Mouse (Mus musculus): ENCODE data around the gene Sh3yl1.
A peak's percentile ranks its signal among the peaks of the same experiment; 100 is the strongest.

The Sh3yl1 gene

GRCm38 (mm10) chr12:30911261-30912047 lies at the start of gene Sh3yl1, which contains the start of gene Acp1:
Gene Sh3yl1, plus strand, starts transcription at chr12:30911668.
Gene Acp1, minus strand, starts transcription at chr12:30911589.
- peak; percentile 91 for DNase-seq (ENCODE audit: low spot score)

GRCm38 (mm10) chr12:30864347-30864746 lies 47.1 kb upstream of the Sh3yl1 start:
- no peak for DNase-seq (ENCODE audit: low spot score)

- DNase-seq (ENCODE audit: low spot score): no peak
These were observed 45.7 kb upstream of the Sh3yl1 start for GRCm38 (mm10) chr12:30865781-30866180.

GRCm38 (mm10) chr12:30879447-30879846 lies 32.0 kb upstream of the Sh3yl1 start:
- no peak for DNase-seq (ENCODE audit: low spot score)

DNA sequence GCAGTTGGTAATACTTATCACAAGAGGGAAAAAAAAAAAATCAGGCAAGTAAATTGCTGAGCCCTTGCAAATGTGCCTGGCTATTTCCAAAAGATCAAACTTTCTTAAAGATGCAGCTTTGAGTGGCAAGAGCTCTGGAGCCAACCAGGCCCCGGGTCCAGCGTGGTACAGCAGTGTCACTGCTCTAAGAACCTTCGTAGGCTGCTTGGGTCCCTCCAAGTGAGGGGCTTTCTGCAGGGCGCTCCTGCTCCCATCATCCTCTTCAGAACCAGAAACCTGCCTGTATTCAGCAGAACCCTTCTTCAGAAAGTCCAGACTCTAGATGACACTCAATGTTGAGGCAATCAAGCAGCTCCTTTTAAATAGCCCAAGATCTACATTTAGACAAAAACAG lies 27.9 kb upstream of the Sh3yl1 start:
- DNase-seq (ENCODE audit: low spot score): no peak

DNA sequence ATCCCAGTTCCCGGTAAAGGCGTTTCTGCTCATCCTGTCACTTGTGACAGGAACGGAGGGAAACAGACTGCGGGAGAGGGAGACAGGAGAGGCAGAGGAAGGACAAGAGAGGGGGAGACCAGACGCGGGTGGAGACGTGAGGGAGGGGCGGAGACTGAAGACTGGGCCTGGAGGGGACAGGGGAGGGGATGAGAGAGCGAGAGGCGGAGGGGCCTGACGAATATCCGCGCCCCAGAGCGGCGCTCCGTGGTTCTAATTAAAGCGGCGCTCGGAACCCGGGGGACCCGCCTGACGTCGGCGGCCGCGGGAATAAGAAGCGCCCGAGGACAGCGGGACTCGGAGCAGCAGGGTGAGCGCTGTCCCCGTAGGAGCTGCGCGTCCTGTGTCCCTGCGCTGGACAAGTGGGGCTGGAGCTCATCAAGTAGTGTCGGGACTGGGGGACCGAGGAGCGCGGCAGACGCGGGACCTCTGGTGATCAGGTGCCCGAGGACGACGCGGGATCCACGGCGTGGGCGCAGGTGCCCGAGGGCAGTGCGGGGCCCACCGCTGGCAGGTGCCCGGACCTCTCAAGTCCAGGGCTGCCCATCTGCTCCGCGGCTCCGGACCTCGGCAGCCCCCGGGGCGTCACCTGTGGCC lies 27.4 kb upstream of the Sh3yl1 start, which contains the start of gene Alkal2:
Gene Alkal2, plus strand, starts transcription at position 337 of the 636 bp plus-strand sequence.
- DNase-seq (ENCODE audit: low spot score): no peak

DNA sequence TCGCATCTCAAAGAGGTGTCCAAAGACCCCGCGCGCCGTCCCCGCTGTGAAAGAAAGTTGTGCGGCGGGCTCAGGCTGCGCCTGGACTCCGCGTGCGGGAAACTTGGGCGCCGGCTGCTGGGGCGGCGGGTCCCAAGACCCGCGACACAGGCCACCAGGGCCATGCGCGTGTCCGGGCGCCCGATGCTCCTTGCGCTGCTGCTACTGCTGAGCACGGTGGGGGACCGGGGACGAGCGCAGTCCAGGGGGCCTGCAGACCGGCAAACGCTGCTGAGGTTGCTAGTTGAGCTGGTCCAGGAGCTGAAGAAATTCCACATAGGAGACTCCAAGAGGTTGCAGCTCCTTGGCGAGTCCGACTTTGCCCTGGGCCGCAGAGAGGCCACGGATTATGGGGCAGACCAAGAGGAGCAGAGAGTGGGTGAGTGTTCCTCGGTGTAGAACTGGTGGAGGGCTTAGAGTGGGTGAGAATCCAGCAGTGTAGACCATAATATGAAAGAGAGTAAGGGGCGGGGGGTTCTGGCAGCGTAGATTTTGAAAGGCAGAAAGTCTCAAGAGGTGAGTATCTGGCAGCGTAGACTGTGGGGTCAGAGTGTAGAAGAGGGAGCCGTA lies 26.7 kb upstream of the Sh3yl1 start:
- no peak for DNase-seq (ENCODE audit: low spot score)

DNA sequence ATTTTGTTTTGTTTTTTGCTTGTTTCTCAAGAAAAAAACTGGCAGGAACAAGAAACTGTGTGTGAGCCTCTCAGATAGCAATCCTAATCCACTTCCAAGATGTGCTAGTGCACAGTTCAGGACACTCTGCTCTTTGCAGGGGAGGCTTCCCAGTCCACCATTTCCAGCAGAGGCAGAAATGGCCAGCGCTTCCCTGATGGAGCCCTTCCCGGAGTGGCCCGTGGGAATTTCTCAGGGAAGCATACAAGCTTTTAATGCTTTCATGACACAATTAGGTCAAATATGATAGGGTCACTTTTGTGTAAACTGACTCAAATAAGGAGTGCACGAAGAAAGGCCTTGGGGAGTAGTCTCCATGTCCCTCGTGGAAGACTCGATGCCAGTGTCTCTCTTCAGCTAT lies 25.6 kb upstream of the Sh3yl1 start:
- no peak for DNase-seq (ENCODE audit: low spot score)

- DNase-seq (ENCODE audit: low spot score): no peak
These were observed 23.5 kb upstream of the Sh3yl1 start for GRCm38 (mm10) chr12:30888003-30888402.

DNA sequence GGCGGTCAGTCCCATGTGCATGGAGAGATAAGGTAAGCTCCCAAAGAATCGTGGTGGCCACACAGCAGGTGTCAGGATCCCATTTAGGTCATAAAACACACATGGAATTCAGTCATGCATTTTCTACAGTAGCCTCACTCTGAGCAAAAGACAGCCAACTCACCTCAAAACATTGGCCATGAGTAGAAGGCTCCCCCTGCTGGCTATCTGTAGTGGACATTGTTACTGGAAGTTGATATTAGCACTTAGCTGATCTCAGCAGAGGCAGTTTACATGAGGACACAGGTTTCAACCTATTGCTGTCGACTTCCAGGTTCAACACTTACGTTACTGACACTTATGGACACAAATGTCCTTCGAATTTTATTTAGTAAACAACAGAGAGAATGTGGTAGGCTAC lies 21.4 kb upstream of the Sh3yl1 start:
- DNase-seq (ENCODE audit: low spot score): no peak

- DNase-seq (ENCODE audit: low spot score): no peak
These were observed 20.0 kb upstream of the Sh3yl1 start for GRCm38 (mm10) chr12:30891438-30891837.

GRCm38 (mm10) chr12:30897039-30897438 lies 14.4 kb upstream of the Sh3yl1 start:
- DNase-seq (ENCODE audit: low spot score): no peak

- peak; percentile 85 for DNase-seq (ENCODE audit: low spot score)
These were observed 2.8 kb upstream of the Sh3yl1 start for GRCm38 (mm10) chr12:30908658-30909057.

GRCm38 (mm10) chr12:30909881-30910280 lies 1.6 kb upstream of the Sh3yl1 start:
- DNase-seq (ENCODE audit: low spot score): peak; percentile 82

DNA sequence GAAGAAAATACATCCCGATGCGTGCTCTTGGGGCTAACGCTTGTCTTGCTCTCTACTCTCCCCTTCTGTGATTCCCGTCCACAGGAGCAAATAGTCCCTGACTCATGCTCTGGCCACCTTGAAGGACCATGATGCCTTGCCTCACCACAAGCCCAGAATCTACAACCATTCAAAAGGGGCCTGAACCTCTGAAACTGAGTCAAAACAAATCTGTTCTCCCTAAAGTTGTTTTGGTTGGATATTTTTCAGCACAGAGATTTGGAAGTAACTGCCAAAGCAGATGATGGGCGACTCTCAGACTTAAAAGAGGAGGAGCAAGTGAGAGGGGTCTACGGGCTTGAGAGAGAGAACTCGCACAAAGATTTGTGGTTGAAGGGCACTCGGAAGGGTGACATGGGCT lies 608 bp upstream of the Sh3yl1 start:
- no peak for DNase-seq (ENCODE audit: low spot score)

GRCm38 (mm10) chr12:30912048-30912381 lies 547 bp downstream of the Sh3yl1 start:
- no peak for DNase-seq (ENCODE audit: low spot score)

- DNase-seq (ENCODE audit: low spot score): no peak
These were observed 1.4 kb downstream of the Sh3yl1 start for GRCm38 (mm10) chr12:30912840-30913239.

GRCm38 (mm10) chr12:30922401-30922800 lies 10.9 kb downstream of the Sh3yl1 start:
- DNase-seq (ENCODE audit: low spot score): no peak

DNA sequence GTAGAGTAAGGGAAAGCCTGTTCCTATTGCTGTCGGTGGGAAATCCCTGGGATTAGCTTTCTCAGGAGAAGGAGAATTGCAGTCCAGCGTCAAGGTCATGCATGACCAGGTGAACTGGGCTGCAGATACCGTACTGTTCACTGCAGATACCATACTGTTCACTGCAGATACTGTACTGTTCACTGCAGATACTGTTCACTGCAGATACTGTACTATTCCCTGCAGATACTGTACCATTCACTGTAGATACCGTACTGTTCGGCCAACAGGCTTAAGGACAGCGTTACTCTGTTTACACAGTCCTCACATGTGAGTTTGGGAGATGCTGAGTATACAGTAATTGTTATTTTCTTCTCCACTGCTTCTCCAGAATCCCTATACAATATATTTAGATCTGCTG lies 16.7 kb downstream of the Sh3yl1 start:
- DNase-seq (ENCODE audit: low spot score): no peak

DNA sequence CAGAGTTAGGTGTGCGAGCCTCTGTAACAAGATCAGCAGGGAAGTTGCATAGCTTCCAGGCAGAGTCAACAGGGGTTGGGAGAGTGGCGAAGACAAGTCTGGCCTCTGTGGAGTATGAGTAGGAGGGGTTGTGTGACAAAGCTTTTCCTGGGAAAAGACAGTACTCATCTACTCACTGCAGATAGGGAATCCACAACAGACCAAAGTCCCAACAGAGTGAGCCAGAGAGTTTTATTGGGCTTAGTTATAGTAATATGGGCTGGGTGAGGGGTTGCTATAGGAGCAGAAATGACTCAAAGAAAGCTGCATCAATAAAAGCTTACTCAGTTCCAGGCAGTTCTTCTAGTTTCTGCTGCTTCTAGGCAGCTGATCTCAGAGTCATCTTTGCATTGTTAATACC lies 21.8 kb downstream of the Sh3yl1 start:
- DNase-seq (ENCODE audit: low spot score): no peak

GRCm38 (mm10) chr12:30936899-30937298 lies 25.4 kb downstream of the Sh3yl1 start:
- no peak for DNase-seq (ENCODE audit: low spot score)

- no peak for DNase-seq (ENCODE audit: low spot score)
These were observed 31.9 kb downstream of the Sh3yl1 start for GRCm38 (mm10) chr12:30943057-30943986.
